In the genomic region with DNA sequence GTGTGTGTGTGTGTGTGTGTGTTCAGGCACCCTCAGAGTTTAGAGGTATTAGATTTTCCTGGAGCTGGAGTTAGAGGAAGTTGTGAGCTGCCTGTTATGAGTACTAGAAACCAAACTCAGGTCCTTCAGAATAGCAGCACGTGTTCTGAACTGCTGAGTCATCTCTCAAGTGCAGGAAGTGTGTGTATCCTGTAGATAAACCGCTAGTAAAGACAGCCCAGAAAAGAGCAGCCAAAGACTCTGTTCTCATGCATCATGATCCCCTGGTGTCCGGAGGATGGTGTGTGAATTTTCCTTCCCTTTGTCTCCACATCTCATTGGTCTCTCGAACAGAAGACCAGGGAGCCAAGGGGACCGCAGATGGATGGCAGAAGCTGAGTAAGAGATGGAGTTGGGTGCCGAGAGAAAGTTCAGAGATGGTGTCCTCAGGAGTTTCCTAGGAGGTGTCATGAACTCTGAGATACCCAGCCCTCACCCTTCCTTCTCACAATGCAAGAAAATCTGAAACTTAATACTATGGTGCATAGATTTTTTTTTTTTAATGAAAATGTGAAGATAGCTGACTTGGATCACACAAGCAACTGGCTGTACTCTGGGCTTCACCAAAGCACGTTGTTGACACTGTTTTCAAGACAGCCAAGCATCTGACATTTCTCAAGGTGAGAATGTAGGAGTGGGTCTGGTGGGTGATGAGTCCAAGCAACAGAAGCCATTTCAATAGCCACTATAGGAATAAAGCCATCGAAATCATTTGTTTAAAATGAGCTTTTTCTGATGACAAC, we compare ENCODE assay signal across 7 mouse cellular contexts. TPM values are rescaled to one million over a fixed set of nuclear protein-coding genes. Genes with fewer than 3 reads are reported as not detected.
DNase-seq lines count a peak whose midpoint lies in the region; ATAC-seq lines count a peak whose summit lies in the region.

No protein-coding gene starts in this region.

- WGBS in embryonic facial prominence, embryonic 14.5 days: 77% methylated on average over 8 of the region's 8 CpGs
- 24% methylated on average over 8 of the region's 8 CpGs for WGBS in liver, embryonic 12.5 days (ENCODE audit: insufficient replicate concordance)

- H3K36me3 ChIP-seq in embryonic facial prominence, embryonic 14.5 days (ENCODE audit: control insufficient read depth, insufficient read depth, low read length): no peaks in the 10 kb centered on the region
- no peaks in the 10 kb centered on the region for H3K36me3 ChIP-seq in liver, embryonic 12.5 days

- H3K4me2 ChIP-seq in embryonic facial prominence, embryonic 14.5 days (ENCODE audit: low read depth, low read length): no peak overlapping the region
- peak overlapping the region; percentile 69 for H3K4me2 ChIP-seq in liver, embryonic 12.5 days

- H3K4me1 ChIP-seq in embryonic facial prominence, embryonic 14.5 days (ENCODE audit: control insufficient read depth, insufficient read depth, low read length): no peaks in the 10 kb centered on the region
- H3K4me1 ChIP-seq in liver, embryonic 12.5 days: peaks cover 41% of the 10 kb centered on the region

- no peak overlapping the region for H3K4me3 ChIP-seq in embryonic facial prominence, embryonic 14.5 days (ENCODE audit: low read depth, low read length)
- peak overlapping the region; percentile 51 for H3K4me3 ChIP-seq in liver, embryonic 12.5 days

- ATAC-seq in embryonic facial prominence, embryonic 14.5 days (ENCODE audit: low read depth): no peak
- peak; percentile 99 for ATAC-seq in liver, embryonic 12.5 days

- H3K27me3 ChIP-seq in embryonic facial prominence, embryonic 14.5 days (replicated peaks; ENCODE audit: control insufficient read depth, insufficient read depth, low read length): no peaks in the 10 kb centered on the region
- H3K27me3 ChIP-seq in liver, embryonic 12.5 days (replicated peaks): no peaks in the 10 kb centered on the region

- intact Hi-C loops in left cerebral cortex, postnatal 4 days (cut with DNase I): loop anchor here (10.0 kb wide), 1 partner anchor 137 kb away; no protein-coding TSS in a partner anchor

- H3K27ac ChIP-seq in embryonic facial prominence, embryonic 14.5 days (replicated peaks; ENCODE audit: low read depth, low read length): no peak overlapping the region
- peak overlapping the region; percentile 95 for H3K27ac ChIP-seq in liver, embryonic 12.5 days

- peak; percentile 28 for DNase-seq in ZHBTc4 (ENCODE audit: low read depth, low spot score)
- peak; percentile 54 for DNase-seq in embryonic facial prominence, embryonic 14.5 days (ENCODE audit: low spot score)
- DNase-seq in spleen, postnatal 36 days (ENCODE audit: low spot score in 2 of 2): peak; percentile 41 to 66
- no peak for DNase-seq in gastrocnemius, postnatal 4 days (ENCODE audit: low spot score in 2 of 2)
- no peak for DNase-seq in left cerebral cortex, postnatal 4 days
- no peak for DNase-seq in cerebellum, adult 8-10 months

- no peak overlapping the region for H3K9ac ChIP-seq in embryonic facial prominence, embryonic 14.5 days (ENCODE audit: low read depth, low read length)
- H3K9ac ChIP-seq in liver, embryonic 12.5 days: peak overlapping the region; percentile 65

- H3K9me3 ChIP-seq in embryonic facial prominence, embryonic 14.5 days (ENCODE audit: control insufficient read depth, low read length): no peaks in the 10 kb centered on the region
- no peaks in the 10 kb centered on the region for H3K9me3 ChIP-seq in liver, embryonic 12.5 days (replicated peaks)

RNA-seq across cellular contexts. Expression of a gene that starts 27.3 kb away (rescaled TPM):
- polyA plus RNA-seq in embryonic facial prominence, embryonic 14.5 days (2014; fragmentation: Nextera tagmentation; extraction: Ambion mirVana): 63.0 and 79.7 TPM in 2 replicates
- 79.3 and 87.9 TPM in 2 replicates for polyA plus RNA-seq in liver, embryonic 12.5 days (2016; fragmentation: Nextera tagmentation; extraction: Ambion mirVana)
- total RNA-seq in gastrocnemius, postnatal 4 days (2021): 10 to 100 TPM; 37.1 to 42.1 TPM
- total RNA-seq in left cerebral cortex, postnatal 4 days (2021): 100 to 1,000 TPM; 399 to 412 TPM

RNA-seq across cellular contexts. Expression of a gene that starts 50.1 kb away (rescaled TPM):
- not detected in 2 replicates for polyA plus RNA-seq in embryonic facial prominence, embryonic 14.5 days (2014; fragmentation: Nextera tagmentation; extraction: Ambion mirVana)
- polyA plus RNA-seq in liver, embryonic 12.5 days (2016; fragmentation: Nextera tagmentation; extraction: Ambion mirVana): 0.02 TPM in 1 of 2 replicates, not detected in the other
- not detected for total RNA-seq in gastrocnemius, postnatal 4 days (2021)
- under 1 TPM; 0.24 to 0.46 TPM for total RNA-seq in left cerebral cortex, postnatal 4 days (2021)

Comparison
In these comparisons a context has a peak if more than half of its experiments do, and no peak if none do; other contexts are left out.
1. DNase-seq: peak in ZHBTc4 (single experiment), embryonic facial prominence, embryonic 14.5 days (single experiment) and spleen, postnatal 36 days (2 of 2); none in gastrocnemius, postnatal 4 days (0 of 2), left cerebral cortex, postnatal 4 days (single experiment) and cerebellum, adult 8-10 months (single experiment).
2. RNA of a gene that starts 27.3 kb away (total RNA-seq): 399 to 412 TPM in left cerebral cortex, postnatal 4 days; 37.1 to 42.1 TPM in gastrocnemius, postnatal 4 days; every median in the first group is over 4 times any median in the second.